Comparison of ENCODE assay signal across 11 mouse cellular contexts in genomic region chr6:99191636-99192137, GRCm38 (mm10).
DNase-seq lines count a peak whose midpoint lies in the region; ATAC-seq and TF ChIP-seq lines count a peak whose summit lies in the region.
"Had no signal": no experiment of that assay in that cellular context is flagged by ENCODE, and none has a peak within 500 bp of the region (broad histone marks: within the 10 kb centered on the region; RNA-seq: fewer than 3 reads in every experiment).

No protein-coding gene starts in this region.

- H3K9ac ChIP-seq in kidney, postnatal 0 days (ENCODE audit: low read depth, low read length), result no peak overlapping the region
- no peak overlapping the region for H3K9ac ChIP-seq in forebrain, embryonic 14.5 days (ENCODE audit: low read length)
- 0 out of 2 replicates have a peak overlapping the region, but pooled peaks have one; percentile 23 for H3K9ac ChIP-seq in midbrain, embryonic 13.5 days (replicated peaks)
- H3K9ac ChIP-seq: limb, embryonic 13.5 days had no signal

- peak; percentile 34; the same call in 1 of the 2 replicates for TF ChIP-seq CTCF in kidney, postnatal 0 days (IDR thresholded peaks at IDR 0.05; ENCODE audit: low read depth)

- H3K27me3 ChIP-seq in kidney, postnatal 0 days (ENCODE audit: insufficient read depth, low read length), result no peaks in the 10 kb centered on the region
- no peaks in the 10 kb centered on the region for H3K27me3 ChIP-seq in forebrain, embryonic 14.5 days (replicated peaks; ENCODE audit: control insufficient read depth, insufficient read depth, low read length)
- H3K27me3 ChIP-seq in midbrain, embryonic 13.5 days, result no peaks in the 10 kb centered on the region
- H3K27me3 ChIP-seq: limb, embryonic 13.5 days had no signal

- 60% methylated on average over 8 of the region's 8 CpGs for WGBS in kidney, postnatal 0 days
- 25% methylated on average over 8 of the region's 8 CpGs for WGBS in forebrain, embryonic 14.5 days
- WGBS in midbrain, embryonic 13.5 days, result 46% methylated on average over 8 of the region's 8 CpGs

- H3K4me2 ChIP-seq in kidney, postnatal 0 days (ENCODE audit: low read length), result no peak overlapping the region
- H3K4me2 ChIP-seq in forebrain, embryonic 14.5 days (ENCODE audit: low read length), result peak overlapping the region; percentile 16; the same call in 1 of the 2 replicates
- H3K4me2 ChIP-seq in midbrain, embryonic 13.5 days (replicated peaks), result peak overlapping the region; percentile 30

- no peak for ATAC-seq in kidney, postnatal 0 days (replicated peaks; ENCODE audit: low FRiP score, low read depth)
- ATAC-seq in forebrain, embryonic 14.5 days, result peak; percentile 47
- ATAC-seq in midbrain, embryonic 13.5 days, result peak; percentile 57; the same call in 1 of the 2 replicates
- no peak for ATAC-seq in erythroblast, adult 5-6 weeks (replicated peaks; ENCODE audit: low FRiP score, poor library complexity, severe bottlenecking)

- H3K27ac ChIP-seq in kidney, postnatal 0 days, result no peak overlapping the region
- no peak overlapping the region for H3K27ac ChIP-seq in forebrain, embryonic 14.5 days (ENCODE audit: low read depth, low read length)
- peak overlapping the region; percentile 46; the same call in 1 of the 2 replicates for H3K27ac ChIP-seq in midbrain, embryonic 13.5 days
- H3K27ac ChIP-seq: limb, embryonic 13.5 days had no signal

- DNase-seq in kidney, postnatal 0 days (ENCODE audit: low spot score), result no peak
- DNase-seq in kidney, adult 8-10 months, result no peak
- DNase-seq in ES-CJ7 (ENCODE audit: low read depth, low spot score), result peak; percentile 12
- DNase-seq in forebrain, embryonic 14.5 days (ENCODE audit: low spot score), result peak; percentile 41
- DNase-seq in adrenal gland, postnatal 25 days, result no peak
- no peak for DNase-seq in spleen, adult 12 weeks (ENCODE audit: low spot score)
- DNase-seq: heart, postnatal 4 days; thymus, adult 2 months had no signal

- no peaks in the 10 kb centered on the region for H3K4me1 ChIP-seq in kidney, postnatal 0 days (replicated peaks; ENCODE audit: insufficient read depth, low read length)
- H3K4me1 ChIP-seq in forebrain, embryonic 14.5 days (ENCODE audit: control insufficient read depth, insufficient read depth, low read length), result peaks cover 24% of the 10 kb centered on the region
- H3K4me1 ChIP-seq in midbrain, embryonic 13.5 days (replicated peaks), result peaks cover 39% of the 10 kb centered on the region

- H3K36me3 ChIP-seq in kidney, postnatal 0 days (ENCODE audit: insufficient read depth, low read length), result no peaks in the 10 kb centered on the region
- no peaks in the 10 kb centered on the region for H3K36me3 ChIP-seq in forebrain, embryonic 14.5 days (ENCODE audit: control insufficient read depth, insufficient read depth, low read length)
- no peaks in the 10 kb centered on the region for H3K36me3 ChIP-seq in midbrain, embryonic 13.5 days
- H3K36me3 ChIP-seq: limb, embryonic 13.5 days had no signal

- H3K9me3 ChIP-seq in kidney, postnatal 0 days (replicated peaks; ENCODE audit: low read length), result no peaks in the 10 kb centered on the region
- H3K9me3 ChIP-seq in forebrain, embryonic 14.5 days (replicated peaks; ENCODE audit: control insufficient read depth, low read length), result no peaks in the 10 kb centered on the region
- no peaks in the 10 kb centered on the region for H3K9me3 ChIP-seq in midbrain, embryonic 13.5 days
- H3K9me3 ChIP-seq: limb, embryonic 13.5 days had no signal

- no peak overlapping the region for H3K4me3 ChIP-seq in kidney, postnatal 0 days (replicated peaks; ENCODE audit: low read depth, low read length)
- no peak overlapping the region for H3K4me3 ChIP-seq in forebrain, embryonic 14.5 days (ENCODE audit: low read depth, low read length)
- H3K4me3 ChIP-seq in midbrain, embryonic 13.5 days (replicated peaks), result no peak overlapping the region
- H3K4me3 ChIP-seq: limb, embryonic 13.5 days had no signal

Comparison
In these comparisons a context has a peak if more than half of its experiments do, and no peak if none do; other contexts are left out.
1. ATAC-seq: peak in forebrain, embryonic 14.5 days (single experiment) and midbrain, embryonic 13.5 days (single experiment); none in kidney, postnatal 0 days (single experiment) and erythroblast, adult 5-6 weeks (single experiment).
2. DNase-seq: peak in ES-CJ7 (single experiment) and forebrain, embryonic 14.5 days (single experiment); none in kidney, postnatal 0 days (single experiment), kidney, adult 8-10 months (0 of 2), adrenal gland, postnatal 25 days (single experiment) and spleen, adult 12 weeks (single experiment).